In genomic region chr9:57259736-57260135, GRCm38 (mm10) we compare ENCODE assay signal across 8 mouse cellular contexts. TPM values are rescaled to one million over a fixed set of nuclear protein-coding genes. Genes with fewer than 3 reads are reported as not detected.
A peak's percentile ranks its signal among the peaks of the same experiment; 100 is the strongest.
DNase-seq lines count a peak whose midpoint lies in the region; ATAC-seq and TF ChIP-seq lines count a peak whose summit lies in the region.

No protein-coding gene starts in this region.

- H3K27me3 ChIP-seq in forebrain, postnatal 0 days (ENCODE audit: insufficient read depth, low read length): no peaks in the 10 kb centered on the region
- H3K27me3 ChIP-seq in forebrain, embryonic 12.5 days: peaks cover 31% of the 10 kb centered on the region
- H3K27me3 ChIP-seq in intestine, postnatal 0 days (replicated peaks; ENCODE audit: control insufficient read depth, insufficient read depth, low read length): no peaks in the 10 kb centered on the region
- no peaks in the 10 kb centered on the region for H3K27me3 ChIP-seq in midbrain, embryonic 14.5 days (ENCODE audit: control insufficient read depth, insufficient read depth, low read length)
- no peaks in the 10 kb centered on the region for H3K27me3 ChIP-seq in spleen, adult 2 months (ENCODE audit: control insufficient read depth, insufficient read depth, low read length)

- peak; percentile 95 for TF ChIP-seq CTCF in forebrain, postnatal 0 days (IDR thresholded peaks at IDR 0.05; ENCODE audit: low read depth)
- TF ChIP-seq CTCF in intestine, postnatal 0 days (IDR thresholded peaks at IDR 0.05; ENCODE audit: low read depth): peak; percentile 99
- peak; percentile 98 for TF ChIP-seq CTCF in spleen, adult 2 months (IDR thresholded peaks at IDR 0.05; ENCODE audit: extremely low read depth, insufficient read depth, insufficient read length, insufficient replicate concordance)

- no peaks in the 10 kb centered on the region for H3K9me3 ChIP-seq in forebrain, postnatal 0 days (ENCODE audit: low read length)
- H3K9me3 ChIP-seq in forebrain, embryonic 12.5 days: no peaks in the 10 kb centered on the region
- H3K9me3 ChIP-seq in intestine, postnatal 0 days (ENCODE audit: control insufficient read depth): no peaks in the 10 kb centered on the region
- H3K9me3 ChIP-seq in midbrain, embryonic 14.5 days (ENCODE audit: control insufficient read depth, low read length): no peaks in the 10 kb centered on the region

- H3K27ac ChIP-seq in forebrain, postnatal 0 days (ENCODE audit: low read depth, low read length): no peak overlapping the region
- H3K27ac ChIP-seq in forebrain, embryonic 12.5 days: no peak overlapping the region
- H3K27ac ChIP-seq in intestine, postnatal 0 days (ENCODE audit: low read depth, low read length): no peak overlapping the region
- no peak overlapping the region for H3K27ac ChIP-seq in midbrain, embryonic 14.5 days (replicated peaks; ENCODE audit: low read depth, low read length)
- H3K27ac ChIP-seq in spleen, adult 2 months (ENCODE audit: insufficient read depth, low read length): no peak overlapping the region

- TF ChIP-seq POLR2A in spleen, adult 2 months (IDR thresholded peaks at IDR 0.05; ENCODE audit: low read depth, low read length): no peak

- peak; percentile 44 for ATAC-seq in forebrain, postnatal 0 days
- no peak for ATAC-seq in forebrain, embryonic 12.5 days (ENCODE audit: low FRiP score)
- ATAC-seq in intestine, postnatal 0 days: 0 out of 2 replicates have a peak, but pooled peaks have one; percentile 11
- ATAC-seq in midbrain, embryonic 14.5 days (ENCODE audit: low FRiP score, low TSS enrichment): no peak

- H3K4me3 ChIP-seq in forebrain, postnatal 0 days (ENCODE audit: low read depth, low read length): no peak overlapping the region
- no peak overlapping the region for H3K4me3 ChIP-seq in forebrain, embryonic 12.5 days (replicated peaks)
- H3K4me3 ChIP-seq in intestine, postnatal 0 days (ENCODE audit: low read depth, low read length): 0 out of 2 replicates have a peak overlapping the region, but pooled peaks have one; percentile 7
- no peak overlapping the region for H3K4me3 ChIP-seq in midbrain, embryonic 14.5 days (replicated peaks; ENCODE audit: low read depth, low read length)
- H3K4me3 ChIP-seq in spleen, adult 2 months (ENCODE audit: extremely low read depth, insufficient read depth, insufficient read length): no peak overlapping the region

- peaks cover 6% of the 10 kb centered on the region; the same call in 1 of the 2 replicates for H3K4me1 ChIP-seq in forebrain, postnatal 0 days (ENCODE audit: insufficient read depth)
- peaks cover 18% of the 10 kb centered on the region for H3K4me1 ChIP-seq in forebrain, embryonic 12.5 days
- peaks cover 11% of the 10 kb centered on the region; the same call in 1 of the 2 replicates for H3K4me1 ChIP-seq in intestine, postnatal 0 days (replicated peaks; ENCODE audit: control insufficient read depth, insufficient read depth, low read length)
- peaks cover 9% of the 10 kb centered on the region for H3K4me1 ChIP-seq in midbrain, embryonic 14.5 days (ENCODE audit: control insufficient read depth, insufficient read depth, low read length)
- H3K4me1 ChIP-seq in spleen, adult 2 months (ENCODE audit: control insufficient read depth, insufficient read depth, insufficient read length): peaks cover 13% of the 10 kb centered on the region; the same call in 1 of the 2 replicates

- 4% methylated on average over 3 of the region's 3 CpGs for WGBS in forebrain, postnatal 0 days
- 9% methylated on average over 3 of the region's 3 CpGs for WGBS in forebrain, embryonic 12.5 days
- 0% methylated on average over 3 of the region's 3 CpGs for WGBS in intestine, postnatal 0 days
- WGBS in midbrain, embryonic 14.5 days: 8% methylated on average over 3 of the region's 3 CpGs
- 0% methylated on average over 3 of the region's 3 CpGs for WGBS in spleen, adult 2 months

- no peak overlapping the region for H3K9ac ChIP-seq in forebrain, postnatal 0 days
- no peak overlapping the region for H3K9ac ChIP-seq in forebrain, embryonic 12.5 days
- H3K9ac ChIP-seq in intestine, postnatal 0 days (ENCODE audit: low read depth, low read length): no peak overlapping the region
- H3K9ac ChIP-seq in midbrain, embryonic 14.5 days (replicated peaks; ENCODE audit: low read length): no peak overlapping the region

- intact Hi-C loops in left cerebral cortex, postnatal 25 days (cut with DNase I): no loop called here

- DNase-seq in forebrain, postnatal 0 days: peak; percentile 88
- peak; percentile 96 to 97 for DNase-seq in cerebellum, postnatal 25 days
- peak; percentile 84 to 92 for DNase-seq in gastrocnemius, postnatal 4 days (ENCODE audit: low spot score in 2 of 2)
- DNase-seq in left cerebral cortex, postnatal 25 days (ENCODE audit: low spot score in 2 of 2): peak; percentile 88 to 92
- peak; percentile 92 for DNase-seq in midbrain, embryonic 14.5 days
- DNase-seq in spleen, adult 2 months (ENCODE audit: low read depth in 1 of 2, low spot score in 2 of 2): peak; percentile 81 to 91

- no peaks in the 10 kb centered on the region for H3K36me3 ChIP-seq in forebrain, postnatal 0 days (ENCODE audit: insufficient read depth)
- H3K36me3 ChIP-seq in forebrain, embryonic 12.5 days (replicated peaks): peaks cover 31% of the 10 kb centered on the region
- peaks cover 43% of the 10 kb centered on the region for H3K36me3 ChIP-seq in intestine, postnatal 0 days (ENCODE audit: control insufficient read depth, insufficient read depth)
- peaks cover 5% of the 10 kb centered on the region; the same call in 1 of the 2 replicates for H3K36me3 ChIP-seq in midbrain, embryonic 14.5 days (ENCODE audit: control insufficient read depth, insufficient read depth, low read length)
- peaks cover 25% of the 10 kb centered on the region for H3K36me3 ChIP-seq in spleen, adult 2 months (ENCODE audit: control insufficient read depth, insufficient read depth, low read length)

- H3K4me2 ChIP-seq in forebrain, postnatal 0 days (ENCODE audit: low read depth): no peak overlapping the region
- no peak overlapping the region for H3K4me2 ChIP-seq in forebrain, embryonic 12.5 days
- peak overlapping the region; percentile 83 for H3K4me2 ChIP-seq in intestine, postnatal 0 days (replicated peaks; ENCODE audit: low read depth)
- H3K4me2 ChIP-seq in midbrain, embryonic 14.5 days (ENCODE audit: low read length): no peak overlapping the region

RNA-seq across cellular contexts. Expression of gene 1700017B05Rik, which starts 2.7 kb away (rescaled TPM):
- total RNA-seq in forebrain, postnatal 0 days (2014; rRNA removed): 3.5 and 8.5 TPM in 2 replicates
- 3.6 and 6.7 TPM in 2 replicates for polyA plus RNA-seq in forebrain, postnatal 0 days (2015; fragmentation: Nextera tagmentation; extraction: Ambion mirVana)
- 9.1 and 11.7 TPM in 2 replicates for polyA plus RNA-seq in forebrain, embryonic 12.5 days (2016; fragmentation: Nextera tagmentation; extraction: Ambion mirVana)
- total RNA-seq in gastrocnemius, postnatal 4 days (2021): 10 to 100 TPM; 12.7 to 14.8 TPM
- 12.8 and 14.2 TPM in 2 replicates for polyA plus RNA-seq in intestine, postnatal 0 days (2015; fragmentation: Nextera tagmentation; extraction: Ambion mirVana)
- 10 to 100 TPM; 15.8 to 16.2 TPM for total RNA-seq in left cerebral cortex, postnatal 25 days (2021)
- 3.3 and 4.4 TPM in 2 replicates for polyA plus RNA-seq in midbrain, embryonic 14.5 days (2014; fragmentation: Nextera tagmentation; extraction: Ambion mirVana)
- 20.3 and 21.6 TPM in 2 replicates for polyA plus RNA-seq in spleen, adult 2 months (2012; rRNA removed)

RNA-seq across cellular contexts. Expression of gene Trcg1, which starts 23.4 kb away (rescaled TPM):
- not detected in 2 replicates for total RNA-seq in forebrain, postnatal 0 days (2014; rRNA removed)
- polyA plus RNA-seq in forebrain, postnatal 0 days (2015; fragmentation: Nextera tagmentation; extraction: Ambion mirVana): not detected in 2 replicates
- 0.06 TPM in 1 of 2 replicates, not detected in the other for polyA plus RNA-seq in forebrain, embryonic 12.5 days (2016; fragmentation: Nextera tagmentation; extraction: Ambion mirVana)
- total RNA-seq in gastrocnemius, postnatal 4 days (2021): not detected
- polyA plus RNA-seq in intestine, postnatal 0 days (2015; fragmentation: Nextera tagmentation; extraction: Ambion mirVana): not detected in 2 replicates
- total RNA-seq in left cerebral cortex, postnatal 25 days (2021): not detected
- not detected in 2 replicates for polyA plus RNA-seq in midbrain, embryonic 14.5 days (2014; fragmentation: Nextera tagmentation; extraction: Ambion mirVana)
- not detected in 2 replicates for polyA plus RNA-seq in spleen, adult 2 months (2012; rRNA removed)

Comparison
In these comparisons a context has a peak if more than half of its experiments do, and no peak if none do; other contexts are left out.
1. ATAC-seq: peak in forebrain, postnatal 0 days (single experiment) and intestine, postnatal 0 days (single experiment); none in forebrain, embryonic 12.5 days (single experiment) and midbrain, embryonic 14.5 days (single experiment).
2. Peak in every context shown above with its lines, with median percentiles within 50 percentile points of each other: DNase-seq and CTCF ChIP-seq.